Comparison of ENCODE assay signal across 13 mouse cellular contexts in genomic region chr15:9577303-9577702, GRCm38 (mm10).
DNase-seq lines count a peak whose midpoint lies in the region.
"Had no signal": no experiment of that assay in that cellular context is flagged by ENCODE, and none has a peak within 500 bp of the region (broad histone marks: within the 10 kb centered on the region; RNA-seq: fewer than 3 reads in every experiment).

No protein-coding gene starts in this region.

- DNase-seq in kidney, postnatal 10 days: peak; percentile 18
- no peak for DNase-seq in kidney, adult 18-20 months
- peak; percentile 26 for DNase-seq in thymus, postnatal 4 days
- no peak for DNase-seq in thymus, postnatal 25 days
- peak; percentile 63 for DNase-seq in induced T-regulatory cell, adult 2 months (ENCODE audit: low read depth)
- no peak for DNase-seq in frontal cortex, postnatal 25 days (ENCODE audit: low spot score in 2 of 2)
- no peak for DNase-seq in cerebellum, postnatal 25 days
- DNase-seq: adrenal gland, postnatal 36 days; cerebellum, postnatal 36 days; gastrocnemius, adult 2 months; kidney, adult 8-10 months; lung, adult 18-20 months; retina, postnatal 1 day had no signal

Comparison
In these comparisons a context has a peak if more than half of its experiments do, and no peak if none do; other contexts are left out.
1. DNase-seq: peak in kidney, postnatal 10 days (single experiment), thymus, postnatal 4 days (single experiment) and induced T-regulatory cell, adult 2 months (single experiment); none in kidney, adult 18-20 months (single experiment), thymus, postnatal 25 days (single experiment), frontal cortex, postnatal 25 days (0 of 2) and cerebellum, postnatal 25 days (0 of 2).